Mouse (Mus musculus) midbrain, embryonic 10.5 days (tissue): ENCODE data around the gene Mutyh. TPM values are rescaled to one million over a fixed set of nuclear protein-coding genes. Genes with fewer than 3 reads are reported as not detected.

Experiments used
- DNase-seq: peaks from one replicate; pipeline ENCODE4 v3.0.0-alpha.2; 2017; ENCODE audit warnings: low spot score
- H3K27ac ChIP-seq: fragments of 300-500 bp; sonication (generic); replicated peaks from 2 replicates; pipeline ENCODE4 v1.5.1; 2016; ENCODE audit warnings: mild to moderate bottlenecking
- H3K27me3 ChIP-seq: fragments of 300-500 bp; sonication (generic); 2 replicates; pipeline ENCODE4 v1.6.1; 2016; ENCODE audit warnings: low read depth, mild to moderate bottlenecking; ENCODE audit not compliant: poor library complexity, severe bottlenecking
- H3K36me3 ChIP-seq: fragments of 300-500 bp; sonication (generic); 2 replicates; pipeline ENCODE4 v1.6.1; 2016; ENCODE audit warnings: mild to moderate bottlenecking, moderate library complexity
- H3K4me1 ChIP-seq: fragments of 300-500 bp; sonication (generic); 2 replicates; pipeline ENCODE4 v1.6.1; 2016
- H3K4me3 ChIP-seq: fragments of 300-500 bp; sonication (generic); 2 replicates; pipeline ENCODE4 v1.5.1; 2016; ENCODE audit warnings: mild to moderate bottlenecking, moderate library complexity
- H3K9me3 ChIP-seq: fragments of 300-500 bp; sonication (generic); replicated peaks from 2 replicates; pipeline ENCODE4 v1.6.1; 2016; ENCODE audit warnings: mild to moderate bottlenecking
- WGBS: fragments of 180-500 bp; shearing (Covaris S2); methylation state at CpG from one replicate; pipeline ENCODE4 v1.1.7; 2016; 5-methylcytosine and 5-hydroxymethylcytosine counted together
- polyA plus RNA-seq: library from polyadenylated mRNA; unstranded; fragments of >200 nt; fragmentation: Nextera tagmentation; extraction: Ambion mirVana; gene quantifications from 2 replicates; pipeline ENCODE4 v1.2.1, GENCODE M21; 2016

Mutyh gene
- 27.1 and 27.3 TPM in 2 replicates for polyA plus RNA-seq

DNA sequence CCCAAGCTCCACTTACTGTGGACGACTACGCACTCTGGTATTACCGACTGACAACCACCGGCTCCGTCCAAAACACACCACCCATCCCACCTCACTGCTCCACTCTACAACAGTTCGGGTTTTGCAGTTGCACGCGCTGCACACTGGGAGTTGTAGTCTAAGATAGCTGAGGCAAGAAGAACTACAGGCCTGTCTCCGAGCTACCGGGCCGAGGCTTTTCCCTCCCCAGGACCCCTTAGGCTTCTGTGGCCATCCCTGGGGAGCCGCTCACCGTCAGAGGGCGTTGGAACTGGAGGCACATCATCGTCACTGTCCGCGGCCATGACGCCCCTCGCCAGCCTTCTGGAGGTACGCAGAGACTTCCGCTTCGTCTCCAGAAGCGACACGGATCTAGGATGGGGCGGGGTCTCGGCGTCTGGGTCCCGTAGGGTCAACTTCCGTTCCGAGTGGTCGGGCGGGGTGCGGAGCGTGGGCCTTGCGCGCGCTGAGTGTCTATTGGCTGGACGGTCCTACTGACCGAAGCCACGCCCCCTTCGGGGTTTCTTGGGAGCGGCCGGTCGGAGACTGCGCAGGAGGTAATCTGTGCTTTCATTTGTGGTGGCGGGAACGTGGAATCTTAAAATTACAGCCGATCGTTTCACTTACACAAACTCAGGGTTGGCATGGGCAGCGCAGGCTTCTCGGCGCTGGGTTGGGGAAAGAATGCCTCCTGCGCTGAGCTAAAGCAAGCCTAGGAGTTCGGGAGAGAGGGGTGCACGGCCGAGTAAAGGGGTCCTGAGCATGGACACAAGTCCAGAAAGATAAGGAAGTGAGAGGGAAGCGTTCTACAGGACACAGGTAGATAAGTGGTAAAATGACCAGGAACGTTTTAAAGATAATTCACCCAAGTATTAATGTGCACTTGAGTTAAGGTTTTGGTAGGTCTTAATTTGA is at the start of gene Mutyh, which contains the start of gene Toe1:
Mutyh (plus strand) TSS at position 527 of the 933 bp plus-strand sequence.
Toe1 (minus strand) TSS at position 444 of the 933 bp plus-strand sequence.
- Histone ChIP-seq H3K27me3 (no peaks in the 10 kb centered on the region), H3K36me3 (peaks cover 42% of the 10 kb centered on the region), H3K4me3 (peak within 1 kb of the TSS; percentile 67), H3K9me3 (no peaks in the 10 kb centered on the region), H3K27ac (peak within 1 kb of the TSS; percentile 91), H3K4me1 (peaks cover 15% of the 10 kb centered on the region)
- DNase-seq, result peak; percentile 99
- under 1% methylated on average over 58 of the region's 58 CpGs for WGBS

DNA sequence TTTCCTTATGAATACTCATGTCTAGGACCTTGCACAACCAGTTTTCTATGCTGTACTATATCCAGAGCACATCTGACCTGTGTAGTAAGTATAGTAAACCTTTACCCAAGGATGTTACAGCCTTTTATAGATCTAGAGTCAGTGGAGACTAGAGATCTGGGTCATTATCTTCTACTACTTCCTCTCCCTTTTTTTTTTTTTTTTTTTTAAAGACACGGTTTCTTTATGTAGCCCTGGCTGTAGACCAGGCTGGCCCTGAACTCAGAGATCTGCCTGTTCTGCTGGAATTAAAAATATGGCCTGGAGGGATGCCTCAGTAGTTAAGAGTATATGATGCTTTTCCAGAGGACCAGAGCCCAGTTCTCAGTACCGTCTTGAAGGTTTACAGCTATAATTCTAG is 45.6 kb upstream of the Mutyh start:
- WGBS, result 83% methylated on average over 2 of the region's 2 CpGs
- DNase-seq, result no peak

DNA sequence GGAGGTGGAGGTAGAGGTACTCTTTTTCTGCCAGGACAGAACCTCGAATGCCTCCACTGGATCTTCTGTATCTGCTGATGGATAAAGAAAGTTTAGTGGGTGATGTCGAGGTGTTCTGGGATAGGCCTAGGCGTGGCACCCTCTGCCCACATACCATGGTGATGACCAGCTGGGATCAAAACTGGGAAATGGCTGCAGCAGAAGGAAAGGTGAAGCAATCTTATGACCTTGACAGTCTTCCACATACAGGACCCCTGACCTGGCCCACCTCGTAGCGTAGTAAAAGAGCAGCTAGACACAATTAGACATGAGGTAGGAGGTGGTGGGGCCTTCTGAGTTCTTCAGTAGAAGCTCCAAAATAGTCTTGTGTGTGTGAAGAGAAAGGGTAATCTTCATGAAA is 43.5 kb upstream of the Mutyh start:
- Histone ChIP-seq H3K4me1 (no peaks in the 10 kb centered on the region), H3K9me3 (no peaks in the 10 kb centered on the region), H3K27ac (no peak overlapping the region), H3K4me3 (no peak overlapping the region), H3K27me3 (no peaks in the 10 kb centered on the region), H3K36me3 (no peaks in the 10 kb centered on the region)
- no peak for DNase-seq
- 91% methylated on average over 5 of the region's 5 CpGs for WGBS

More for the DNA sequence above, 45.6 kb upstream of the Mutyh start:
- no peak overlapping the region for H3K4me3 ChIP-seq
- H3K27ac ChIP-seq, result no peak overlapping the region
- no peaks in the 10 kb centered on the region for H3K36me3 ChIP-seq
- no peaks in the 10 kb centered on the region for H3K9me3 ChIP-seq
- no peaks in the 10 kb centered on the region for H3K4me1 ChIP-seq
- H3K27me3 ChIP-seq, result no peaks in the 10 kb centered on the region

DNA sequence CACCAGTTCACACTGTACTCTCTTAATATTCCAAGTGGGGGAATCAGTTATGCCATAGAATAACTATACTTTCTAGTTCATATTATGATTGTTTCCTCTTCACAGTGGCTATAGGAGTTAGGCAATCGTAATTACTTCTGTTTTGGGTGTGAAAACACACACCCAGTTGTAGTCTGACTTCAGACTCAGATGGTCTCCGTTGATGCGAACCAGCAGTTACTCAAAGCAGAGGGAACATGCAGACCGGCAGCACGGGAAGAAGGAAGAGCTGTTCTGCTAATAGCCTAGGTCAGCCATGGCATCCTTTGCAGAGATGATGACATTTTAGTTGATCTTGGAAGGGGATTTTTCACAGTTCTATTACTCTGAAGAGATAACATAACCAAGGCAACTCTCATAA is 39.0 kb upstream of the Mutyh start:
- 92% methylated on average over 5 of the region's 5 CpGs for WGBS
- no peaks in the 10 kb centered on the region for H3K36me3 ChIP-seq
- DNase-seq, result no peak

DNA sequence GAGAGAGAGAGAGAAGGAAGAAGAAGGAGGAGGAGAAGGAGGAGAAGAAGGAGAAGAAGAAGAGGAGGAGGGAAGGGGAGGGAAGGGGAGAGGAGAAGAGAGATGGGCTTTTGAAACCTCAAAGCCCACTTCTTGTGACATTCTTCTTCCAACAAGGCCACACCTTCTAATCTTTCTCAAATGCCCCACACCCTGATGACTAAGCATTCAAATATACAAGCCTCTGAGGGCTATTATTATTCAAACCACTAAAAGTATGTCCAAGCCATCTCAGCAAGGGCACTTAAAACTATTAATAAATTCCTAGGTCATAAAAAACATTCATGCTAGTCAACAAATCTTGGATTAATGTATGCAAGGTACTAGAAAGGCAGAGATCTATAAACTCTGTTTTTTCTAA is 38.5 kb upstream of the Mutyh start:
- H3K9me3 ChIP-seq, result no peaks in the 10 kb centered on the region
- DNase-seq, result no peak
- H3K27me3 ChIP-seq, result no peaks in the 10 kb centered on the region
- H3K4me1 ChIP-seq, result no peaks in the 10 kb centered on the region
- no peaks in the 10 kb centered on the region for H3K36me3 ChIP-seq
- no peak overlapping the region for H3K4me3 ChIP-seq
- no peak overlapping the region for H3K27ac ChIP-seq

More for the DNA sequence above, 39.0 kb upstream of the Mutyh start:
- no peaks in the 10 kb centered on the region for H3K9me3 ChIP-seq
- no peaks in the 10 kb centered on the region for H3K4me1 ChIP-seq
- H3K27me3 ChIP-seq, result no peaks in the 10 kb centered on the region
- H3K27ac ChIP-seq, result no peak overlapping the region
- no peak overlapping the region for H3K4me3 ChIP-seq

DNA sequence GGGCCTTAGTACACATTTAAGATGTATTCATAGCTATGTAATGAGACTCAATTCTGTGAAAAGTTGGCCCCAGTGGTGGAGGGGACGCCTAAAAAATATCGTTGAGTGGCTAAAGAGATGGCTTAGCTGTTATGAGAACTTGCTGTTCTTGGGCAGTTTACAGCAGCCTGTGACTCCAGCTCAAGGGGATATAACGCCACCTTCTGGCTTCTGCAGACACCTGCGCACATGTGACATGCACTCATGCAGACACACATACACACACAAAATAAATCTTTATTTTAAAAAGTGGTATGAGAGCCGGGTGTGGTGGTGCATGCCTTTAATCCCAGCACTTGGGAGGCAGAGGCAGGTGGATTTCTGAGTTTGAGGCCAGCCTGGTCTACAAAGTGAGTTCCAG is 31.1 kb upstream of the Mutyh start:
- H3K27ac ChIP-seq, result no peak overlapping the region
- no peaks in the 10 kb centered on the region for H3K9me3 ChIP-seq
- H3K27me3 ChIP-seq, result peaks cover 10% of the 10 kb centered on the region
- H3K4me3 ChIP-seq, result no peak overlapping the region
- no peaks in the 10 kb centered on the region for H3K36me3 ChIP-seq
- WGBS, result 92% methylated on average over 5 of the region's 5 CpGs
- H3K4me1 ChIP-seq, result peaks cover 12% of the 10 kb centered on the region
- DNase-seq, result no peak

DNA sequence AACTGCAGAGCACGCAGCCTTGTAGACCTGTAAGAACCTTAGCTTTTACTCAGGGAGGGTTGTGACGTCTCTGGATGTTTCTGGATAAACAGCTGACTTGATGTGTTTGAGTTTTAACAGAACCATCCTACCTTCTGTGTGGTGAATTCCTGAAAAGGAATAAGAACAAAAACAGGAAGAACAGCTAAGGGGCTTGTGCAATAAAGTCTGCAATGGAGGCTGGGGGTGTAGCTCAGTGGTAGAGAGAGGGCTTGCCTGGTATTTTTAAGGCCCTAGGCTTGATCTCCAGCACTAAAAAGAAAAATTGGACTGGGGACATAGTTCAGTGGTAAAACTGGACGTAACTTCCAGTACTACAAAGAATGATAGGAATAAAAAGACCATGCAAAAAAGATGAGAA is 30.4 kb upstream of the Mutyh start:
- no peak overlapping the region for H3K4me3 ChIP-seq
- peaks cover 12% of the 10 kb centered on the region for H3K27me3 ChIP-seq
- no peak for DNase-seq
- H3K27ac ChIP-seq, result no peak overlapping the region
- no peaks in the 10 kb centered on the region for H3K36me3 ChIP-seq
- peaks cover 18% of the 10 kb centered on the region for H3K4me1 ChIP-seq
- 91% methylated on average over 3 of the region's 3 CpGs for WGBS
- no peaks in the 10 kb centered on the region for H3K9me3 ChIP-seq

DNA sequence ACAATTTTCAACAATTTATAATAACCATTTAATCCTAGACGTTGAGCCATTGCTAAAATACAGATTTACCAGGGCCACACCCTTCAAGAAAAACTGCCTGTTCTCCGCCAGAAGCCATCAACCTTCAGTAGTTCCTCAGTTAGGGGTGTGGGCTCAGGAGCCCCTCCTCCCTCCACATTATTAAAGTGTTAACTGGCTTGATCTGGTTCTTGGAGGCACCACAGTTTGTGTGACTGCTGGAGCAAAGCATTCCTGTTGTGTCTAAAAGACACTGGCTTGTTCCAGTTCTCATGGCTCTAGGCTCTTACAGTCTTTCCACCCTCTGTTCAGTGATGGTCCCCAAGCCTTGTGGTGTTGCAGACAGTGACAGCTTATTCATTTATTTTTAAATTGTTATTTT is 27.0 kb upstream of the Mutyh start:
- no peak for DNase-seq
- H3K36me3 ChIP-seq, result no peaks in the 10 kb centered on the region
- peaks cover 24% of the 10 kb centered on the region for H3K4me1 ChIP-seq
- peaks cover 19% of the 10 kb centered on the region for H3K27me3 ChIP-seq
- WGBS, result 81% methylated on average over 2 of the region's 2 CpGs
- H3K4me3 ChIP-seq, result no peak overlapping the region
- H3K9me3 ChIP-seq, result no peaks in the 10 kb centered on the region
- H3K27ac ChIP-seq, result no peak overlapping the region

DNA sequence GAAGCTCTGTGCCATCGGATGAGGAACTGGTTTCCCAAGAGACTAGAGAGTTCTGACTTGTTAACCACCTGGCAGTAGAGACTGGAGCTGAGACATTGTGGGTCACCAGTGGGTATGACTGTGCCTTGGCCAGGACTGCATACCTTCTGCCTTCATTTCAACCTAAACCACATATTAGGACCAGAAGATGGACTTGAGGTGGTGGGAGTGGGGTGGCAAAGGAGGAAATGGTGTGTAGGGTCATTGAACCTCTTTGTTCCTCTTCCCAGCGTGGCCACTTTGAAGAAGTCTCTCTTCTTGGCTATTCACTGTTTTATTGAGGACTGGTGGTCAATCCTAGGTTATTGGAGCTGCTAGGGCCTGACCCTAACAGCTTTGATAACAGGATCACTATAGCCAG is 26.2 kb upstream of the Mutyh start:
- Histone ChIP-seq H3K4me1 (peaks cover 24% of the 10 kb centered on the region), H3K4me3 (no peak overlapping the region), H3K9me3 (0 out of 2 replicates have a peak, but pooled peaks cover 2% of the 10 kb centered on the region), H3K27ac (0 out of 2 replicates have a peak overlapping the region, but pooled peaks have one; percentile 81), H3K27me3 (peaks cover 19% of the 10 kb centered on the region), H3K36me3 (no peaks in the 10 kb centered on the region)
- 44% methylated on average over 2 of the region's 2 CpGs for WGBS
- DNase-seq, result no peak

DNA sequence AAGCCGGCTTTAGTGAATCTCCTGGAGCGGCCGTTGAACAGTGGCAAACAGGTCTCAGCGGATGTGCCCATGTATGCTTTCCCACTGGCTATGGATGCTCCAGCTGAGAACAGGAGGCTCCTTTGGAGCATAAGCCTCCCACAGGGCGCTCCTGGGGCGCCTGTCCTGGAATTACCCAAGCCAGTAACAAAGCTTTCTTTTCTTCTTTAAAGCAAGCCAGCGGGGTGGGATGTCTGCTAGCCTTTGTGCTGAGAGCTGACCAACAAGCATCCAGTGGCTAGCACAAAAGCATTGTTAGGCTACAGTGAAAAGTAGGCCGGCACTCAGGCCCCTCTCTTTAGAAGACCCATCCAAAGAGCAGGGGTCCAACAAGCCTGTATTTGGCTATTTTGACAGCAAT is 25.4 kb upstream of the Mutyh start:
- peak; percentile 53 for DNase-seq
- peak overlapping the region; percentile 35; the same call in 1 of the 2 replicates for H3K4me3 ChIP-seq
- 4% methylated on average over 8 of the region's 8 CpGs for WGBS

DNA sequence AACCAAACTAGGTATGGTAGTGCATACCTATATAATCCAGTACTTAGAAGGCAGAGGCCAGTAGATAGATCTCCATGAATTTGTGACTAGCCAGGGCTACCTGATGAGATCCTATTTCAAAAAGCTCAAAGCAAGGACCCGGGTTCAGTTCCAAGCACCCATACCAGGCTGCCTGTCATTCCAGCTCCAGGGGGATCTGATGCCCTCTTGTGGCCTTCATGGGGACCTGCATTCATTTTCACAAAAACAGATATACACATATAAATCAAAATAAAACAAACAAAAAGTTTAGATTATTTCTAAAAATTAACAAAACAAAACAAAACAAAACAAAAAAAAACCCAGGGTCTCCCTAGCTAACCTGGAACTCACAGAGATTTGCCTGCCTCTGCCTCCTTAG is 20.9 kb upstream of the Mutyh start:
- 93% methylated on average over 1 of the region's 1 CpGs for WGBS
- DNase-seq, result no peak
- Histone ChIP-seq H3K27me3 (peaks cover 7% of the 10 kb centered on the region), H3K9me3 (0 out of 2 replicates have a peak, but pooled peaks cover 5% of the 10 kb centered on the region), H3K27ac (no peak overlapping the region), H3K4me3 (no peak overlapping the region), H3K4me1 (peaks cover 18% of the 10 kb centered on the region), H3K36me3 (no peaks in the 10 kb centered on the region)

More for the DNA sequence above, 25.4 kb upstream of the Mutyh start:
- H3K9me3 ChIP-seq, result 0 out of 2 replicates have a peak, but pooled peaks cover 5% of the 10 kb centered on the region
- H3K4me1 ChIP-seq, result peaks cover 24% of the 10 kb centered on the region
- H3K27me3 ChIP-seq, result peaks cover 19% of the 10 kb centered on the region
- H3K36me3 ChIP-seq, result no peaks in the 10 kb centered on the region
- peak overlapping the region; percentile 81 for H3K27ac ChIP-seq

DNA sequence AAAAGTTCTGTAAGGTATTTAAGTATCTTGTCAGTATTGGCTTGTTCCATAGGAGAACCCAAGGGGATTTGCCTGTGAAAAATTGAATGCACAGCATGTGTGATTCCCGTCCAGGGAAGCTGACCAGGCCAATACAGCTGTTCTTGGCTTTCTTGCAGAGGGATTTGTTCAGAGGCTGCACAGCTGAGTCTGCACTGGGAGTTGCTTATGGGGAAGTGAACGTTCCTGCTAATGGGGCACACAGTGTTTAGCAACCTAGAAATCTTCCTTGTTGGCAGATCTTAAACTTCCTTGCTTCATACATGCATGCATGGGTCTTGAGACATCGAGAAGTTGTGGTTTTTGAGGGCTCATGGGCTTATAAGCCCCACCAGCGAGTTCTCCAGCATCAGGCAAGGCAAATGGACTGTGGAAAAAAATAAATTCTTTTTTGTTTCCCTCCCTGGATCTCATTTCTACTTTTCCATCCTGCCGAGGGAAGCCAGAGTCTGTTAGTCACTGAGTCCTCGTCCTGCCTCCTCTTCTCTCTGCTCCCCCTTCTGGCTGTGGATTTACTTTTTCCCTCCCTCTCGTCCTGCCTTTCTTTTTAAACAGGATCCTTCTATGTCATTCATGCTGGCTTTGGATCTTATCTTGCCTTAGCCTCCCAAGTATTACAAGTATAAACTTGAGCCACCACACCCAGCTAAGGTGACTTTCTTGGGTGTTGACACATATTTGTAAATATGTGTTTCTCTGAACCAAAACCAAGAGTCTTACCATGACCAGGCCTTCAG is 19.4 kb upstream of the Mutyh start:
- Histone ChIP-seq H3K36me3 (no peaks in the 10 kb centered on the region), H3K9me3 (0 out of 2 replicates have a peak, but pooled peaks cover 5% of the 10 kb centered on the region), H3K27me3 (peaks cover 5% of the 10 kb centered on the region), H3K4me3 (no peak overlapping the region), H3K4me1 (0 out of 2 replicates have a peak, but pooled peaks cover 3% of the 10 kb centered on the region), H3K27ac (no peak overlapping the region)
- 45% methylated on average over 7 of the region's 7 CpGs for WGBS
- DNase-seq, result no peak
